Mouse (Mus musculus) CH12.LX (cell line): ENCODE measurements at regions not wholly inside any gene's neighbourhood (a gene's known extent, or its start where the extent isn't known, plus 50 kb on each side); places are given as distances from the start of the nearest gene placed in this dataset.

Source experiments
- CTCF ChIP-seq, 2 experiments: IDR thresholded peaks in 1 of 2; conservative IDR thresholded peaks in 1 of 2; 2 replicates each; pipeline ENCODE4 v1.5.1; 2011 to 2012; ENCODE audit warnings: low read depth in 2 of 2, low read length in 2 of 2, improper control_type of control experiment in 1 of 2, inconsistent platforms in 1 of 2, mild to moderate bottlenecking in 1 of 2, moderate library complexity in 1 of 2
- JUN ChIP-seq: IDR thresholded peaks from 2 replicates; pipeline ENCODE4 v1.6.1; 2011; ENCODE audit warnings: low read depth, mild to moderate bottlenecking, low read length, improper control_type of control experiment, moderate library complexity; ENCODE audit not compliant: insufficient read depth
- JUND ChIP-seq: conservative IDR thresholded peaks from 2 replicates; pipeline ENCODE4 v1.6.1; 2011; ENCODE audit warnings: low read depth, low read length, improper control_type of control experiment
- MAZ ChIP-seq: IDR thresholded peaks from 2 replicates; pipeline ENCODE4 v1.6.1; 2012; ENCODE audit warnings: low read depth, mild to moderate bottlenecking, inconsistent platforms, low read length, improper control_type of control experiment, moderate library complexity
- SMC3 ChIP-seq: IDR thresholded peaks from 2 replicates; pipeline ENCODE4 v1.6.1; 2011; ENCODE audit warnings: low read depth, low read length, improper control_type of control experiment
- UBTF ChIP-seq: IDR thresholded peaks from 2 replicates; pipeline ENCODE4 v1.6.1; 2012; ENCODE audit warnings: low read depth, mild to moderate bottlenecking, inconsistent platforms, low read length, improper control_type of control experiment, moderate library complexity

- TF ChIP-seq JUND (no peak), CTCF (conservative IDR thresholded peaks at IDR 0.05 in 1 of 2, IDR thresholded peaks at IDR 0.05 in 1 of 2; ENCODE audit: low read depth in 2 of 2, low read length in 2 of 2) (no peak), MAZ (no peak), JUN (no peak), UBTF (no peak), SMC3 (no peak)
These were observed 77.3 kb upstream of the Syt6 start for GRCm38 (mm10) chr3:103497696-103498095.
